Mouse (Mus musculus) lung, postnatal 0 days (tissue): Measurements from ENCODE around the gene Zfp524. TPM values are rescaled to one million over a fixed set of nuclear protein-coding genes. Genes with fewer than 3 reads are reported as not detected.
"Not testable (repeated sequence)": the region's sequence is repeated elsewhere in the genome, so short reads cannot be mapped to it uniquely, and the experiment has no call there.

ENCODE experiments used
- ATAC-seq: fragments of 200-750 bp; cut with Nextera tagmentation; 2 replicates; pipeline ENCODE4 v1.8.0; 2017; ENCODE audit warnings: moderate library complexity
- DNase-seq: peaks from one replicate; pipeline ENCODE4 v3.0.0-alpha.2; 2016; ENCODE audit warnings: low spot score
- H3K27ac ChIP-seq: fragments of 300-500 bp; sonication (generic); 2 replicates; pipeline ENCODE4 v1.5.1; 2014; ENCODE audit warnings: antibody characterized with exemption, mild to moderate bottlenecking, low read length, mixed read lengths
- H3K27me3 ChIP-seq: fragments of 300-500 bp; sonication (generic); replicated peaks from 2 replicates; pipeline ENCODE4 v1.6.1; 2014; ENCODE audit warnings: low read length, mixed read lengths; ENCODE audit not compliant: insufficient read depth
- H3K36me3 ChIP-seq: fragments of 300-500 bp; sonication (generic); 2 replicates; pipeline ENCODE4 v1.6.1; 2014; ENCODE audit warnings: low read length, mixed read lengths; ENCODE audit not compliant: insufficient read depth
- H3K4me1 ChIP-seq: fragments of 300-500 bp; sonication (generic); 2 replicates; pipeline ENCODE4 v1.6.1; 2014; ENCODE audit warnings: antibody characterized with exemption, low read depth, low read length, mixed read lengths; ENCODE audit not compliant: insufficient read depth
- H3K4me2 ChIP-seq: fragments of 300-500 bp; sonication (generic); replicated peaks from 2 replicates; pipeline ENCODE4 v1.6.1; 2014; ENCODE audit warnings: low read depth, mild to moderate bottlenecking, low read length, moderate library complexity, mixed read lengths
- H3K4me3 ChIP-seq: fragments of 300-500 bp; sonication (generic); 2 replicates; pipeline ENCODE4 v1.5.1; 2014; ENCODE audit warnings: low read depth, low read length
- H3K9ac ChIP-seq: fragments of 300-500 bp; sonication (generic); replicated peaks from 2 replicates; pipeline ENCODE4 v1.6.1; 2014; ENCODE audit warnings: low read depth, mild to moderate bottlenecking
- H3K9me3 ChIP-seq: fragments of 300-500 bp; sonication (generic); 2 replicates; pipeline ENCODE4 v1.6.1; 2016; ENCODE audit warnings: low read length, mixed read lengths
- CTCF ChIP-seq: IDR thresholded peaks from 2 replicates; pipeline ENCODE4 v1.5.1; 2016; ENCODE audit warnings: antibody characterized with exemption, mild to moderate bottlenecking
- EP300 ChIP-seq: IDR thresholded peaks from 2 replicates; pipeline ENCODE4 v1.6.1; 2016; ENCODE audit warnings: antibody characterized with exemption, mild to moderate bottlenecking, control low read depth
- WGBS: fragments of 180-500 bp; shearing (Covaris S2); extraction: QIAGEN DNeasy Blood & Tissue Kit; methylation state at CpG from one replicate; pipeline ENCODE4 v1.1.7; 2014; 5-methylcytosine and 5-hydroxymethylcytosine counted together
- polyA plus RNA-seq: library from polyadenylated mRNA; unstranded; fragments of >200 nt; fragmentation: Nextera tagmentation; extraction: Ambion mirVana; gene quantifications from 2 replicates; pipeline ENCODE4 v1.2.1, GENCODE M21; 2015

Zfp524 gene
- polyA plus RNA-seq, 1 experiment from 2014 or later: 22.4 TPM

- DNase-seq: peak; percentile 93
- ATAC-seq: peak; percentile 89
- peak within 1 kb of the TSS; percentile 83 for H3K4me2 ChIP-seq
- peak within 1 kb of the TSS; percentile 64 for H3K4me3 ChIP-seq
- H3K9ac ChIP-seq: peak within 1 kb of the TSS; percentile 84
- TF ChIP-seq CTCF (no peak), EP300 (no peak)
- no peaks in the 10 kb centered on the region for H3K27me3 ChIP-seq
- H3K36me3 ChIP-seq: 0 out of 2 replicates have a peak, but pooled peaks cover 3% of the 10 kb centered on the region
- peak within 1 kb of the TSS; percentile 81 for H3K27ac ChIP-seq
- no peaks in the 10 kb centered on the region for H3K9me3 ChIP-seq
- peaks cover 9% of the 10 kb centered on the region for H3K4me1 ChIP-seq
- 5% methylated on average over 11 of the region's 26 CpGs for WGBS
These were observed 18.0 kb upstream of the Zfp524 start, which contains the start of gene Zfp579 for GRCm38 (mm10) chr7:4996003-4996895. Gene Zfp579 (minus strand): TSS chr7:4996158.

- Histone ChIP-seq H3K27ac (peak overlapping the region; percentile 81; the same call in 1 of the 2 replicates), H3K9ac (no peak overlapping the region), H3K4me2 (no peak overlapping the region), H3K9me3 (no peaks in the 10 kb centered on the region), H3K4me1 (peaks cover 9% of the 10 kb centered on the region), H3K27me3 (no peaks in the 10 kb centered on the region), H3K36me3 (0 out of 2 replicates have a peak, but pooled peaks cover 3% of the 10 kb centered on the region), H3K4me3 (no peak overlapping the region)
- peak; percentile 94 for TF ChIP-seq EP300
- no peak for TF ChIP-seq CTCF
- DNase-seq: peak; percentile 78
- ATAC-seq: peak; percentile 55
- 38% methylated on average over 6 of the region's 8 CpGs for WGBS
These were observed 17.3 kb upstream of the Zfp524 start for GRCm38 (mm10) chr7:4996934-4997333.

GRCm38 (mm10) chr7:4999876-5000275 lies 14.3 kb upstream of the Zfp524 start:
- Histone ChIP-seq H3K36me3 (no peaks in the 10 kb centered on the region), H3K27ac (no peak overlapping the region), H3K4me1 (peaks cover 9% of the 10 kb centered on the region), H3K27me3 (no peaks in the 10 kb centered on the region), H3K4me2 (no peak overlapping the region), H3K4me3 (no peak overlapping the region), H3K9me3 (no peaks in the 10 kb centered on the region), H3K9ac (no peak overlapping the region)
- 55% methylated on average over 2 of the region's 2 CpGs for WGBS
- ATAC-seq (no peak), DNase-seq (peak; percentile 37)
- TF ChIP-seq CTCF (peak; percentile 64), EP300 (no peak)

- not testable (repeated sequence) for H3K27me3 ChIP-seq, H3K4me1 ChIP-seq, H3K4me2 ChIP-seq, H3K27ac ChIP-seq, H3K9me3 ChIP-seq, H3K36me3 ChIP-seq, H3K4me3 ChIP-seq, ATAC-seq, DNase-seq, H3K9ac ChIP-seq
- WGBS: 69% methylated on average over 8 of the region's 8 CpGs
These were observed 11.3 kb upstream of the Zfp524 start for GRCm38 (mm10) chr7:5002876-5003275.

- no peak overlapping the region for H3K27ac ChIP-seq
- TF ChIP-seq CTCF: peak; percentile 10; the same call in 1 of the 2 replicates
- no peak for TF ChIP-seq EP300
These were observed 6.0 kb upstream of the Zfp524 start for GRCm38 (mm10) chr7:5008229-5008628.

GRCm38 (mm10) chr7:5012681-5013513 lies 1.3 kb upstream of the Zfp524 start:
- H3K9ac ChIP-seq: no peak overlapping the region

More at GRCm38 (mm10) chr7:5008229-5008628, 6.0 kb upstream of the Zfp524 start:
- Histone ChIP-seq H3K4me2 (no peak overlapping the region), H3K4me1 (no peaks in the 10 kb centered on the region), H3K36me3 (peaks cover 33% of the 10 kb centered on the region), H3K4me3 (no peak overlapping the region), H3K9me3 (no peaks in the 10 kb centered on the region), H3K9ac (no peak overlapping the region), H3K27me3 (no peaks in the 10 kb centered on the region)
- WGBS: 95% methylated on average over 26 of the region's 26 CpGs
- ATAC-seq: no peak
- no peak for DNase-seq

More at GRCm38 (mm10) chr7:5012681-5013513, 1.3 kb upstream of the Zfp524 start:
- Histone ChIP-seq H3K4me1 (no peaks in the 10 kb centered on the region), H3K27ac (peak overlapping the region; percentile 40; the same call in 1 of the 2 replicates), H3K36me3 (peaks cover 30% of the 10 kb centered on the region), H3K9me3 (no peaks in the 10 kb centered on the region), H3K4me2 (no peak overlapping the region; the same call in 1 of the 2 replicates), H3K4me3 (no peak overlapping the region), H3K27me3 (no peaks in the 10 kb centered on the region)
- peak; percentile 80 for DNase-seq
- WGBS: 80% methylated on average over 27 of the region's 27 CpGs
- ATAC-seq: no peak
- TF ChIP-seq CTCF: no peak
- TF ChIP-seq EP300: no peak
